Mouse (Mus musculus): ENCODE data around the gene Fam240a.

The Fam240a gene

GRCm38 (mm10) chr9:110891077-110891828 is 25.4 kb downstream of the Fam240a start:
- no peak for DNase-seq

GRCm38 (mm10) chr9:110890026-110890783 is 26.5 kb downstream of the Fam240a start:
- peak in 1 of 2 experiments; percentile 27 for DNase-seq

GRCm38 (mm10) chr9:110888935-110889334 is 27.7 kb downstream of the Fam240a start:
- DNase-seq, result peak in 1 of 2 experiments; percentile 24

GRCm38 (mm10) chr9:110887388-110888303 is 29.0 kb downstream of the Fam240a start:
- DNase-seq, result no peak

- DNase-seq, result peak; percentile 59 to 77
Measured at GRCm38 (mm10) chr9:110881953-110882352, 34.7 kb downstream of the Fam240a start.

GRCm38 (mm10) chr9:110880772-110881171 is 35.9 kb downstream of the Fam240a start:
- DNase-seq, result peak; percentile 59 to 82

GRCm38 (mm10) chr9:110879998-110880561 is 36.6 kb downstream of the Fam240a start, which contains the start of gene Tmie:
Gene Tmie, minus strand, starts transcription at chr9:110880113.
- peak; percentile 87 to 93 for DNase-seq

- DNase-seq, result no peak
Measured at GRCm38 (mm10) chr9:110879191-110879920, 37.3 kb downstream of the Fam240a start, which contains the start of gene Als2cl. Gene Als2cl, plus strand, starts transcription at chr9:110879870.

- peak in 1 of 2 experiments; percentile 61 for DNase-seq
Measured at GRCm38 (mm10) chr9:110877888-110878287, 38.8 kb downstream of the Fam240a start.

GRCm38 (mm10) chr9:110877353-110877752 is 39.3 kb downstream of the Fam240a start:
- no peak for DNase-seq

- no peak for DNase-seq
Measured at GRCm38 (mm10) chr9:110875288-110875695, 41.4 kb downstream of the Fam240a start.

GRCm38 (mm10) chr9:110874660-110875191 is 41.9 kb downstream of the Fam240a start:
- no peak for DNase-seq

GRCm38 (mm10) chr9:110873681-110874659 is 42.7 kb downstream of the Fam240a start:
- DNase-seq, result peak; percentile 60 to 73

GRCm38 (mm10) chr9:110871030-110871429 is 45.6 kb downstream of the Fam240a start:
- peak in 1 of 2 experiments; percentile 72 for DNase-seq
